Mouse (Mus musculus): ENCODE results near the gene Vmn2r81. TPM values are rescaled to one million over a fixed set of nuclear protein-coding genes. Genes with fewer than 3 reads are reported as not detected.
"Not testable (repeated sequence)": the region's sequence is repeated elsewhere in the genome, so short reads cannot be mapped to it uniquely, and the experiment has no call there.

Vmn2r81 gene
- total RNA-seq (2022) = not detected

GRCm38 (mm10) chr10:79247392-79247791, at the start of gene Vmn2r81:
Gene Vmn2r81 (plus strand): TSS chr10:79247692.
- not testable (repeated sequence) for DNase-seq (ENCODE audit: low spot score)

GRCm38 (mm10) chr10:79199973-79200372, 47.5 kb upstream of the Vmn2r81 start:
- DNase-seq (ENCODE audit: low spot score) = not testable (repeated sequence)

- no peak for DNase-seq (ENCODE audit: low spot score)
Measured at GRCm38 (mm10) chr10:79220432-79220831, 27.1 kb upstream of the Vmn2r81 start.

GRCm38 (mm10) chr10:79221606-79222005, 25.9 kb upstream of the Vmn2r81 start:
- DNase-seq (ENCODE audit: low spot score) = no peak

- no peak for DNase-seq (ENCODE audit: low spot score)
Measured at GRCm38 (mm10) chr10:79222214-79222613, 25.3 kb upstream of the Vmn2r81 start.

- not testable (repeated sequence) for DNase-seq (ENCODE audit: low spot score)
Measured at GRCm38 (mm10) chr10:79322033-79322736, 74.7 kb downstream of the Vmn2r81 start.

- no peak for DNase-seq (ENCODE audit: low spot score)
Measured at GRCm38 (mm10) chr10:79322737-79323086, 75.2 kb downstream of the Vmn2r81 start.

Other genes starting within 250 kb of the Vmn2r81 start
- gene Olfr1351, start 235.2 kb upstream of the Vmn2r81 start, total RNA-seq (2022) = not detected
- not detected for gene Olfr57, start 219.0 kb upstream of the Vmn2r81 start, total RNA-seq (2022)
- gene 2610008E11Rik, start 150.1 kb upstream of the Vmn2r81 start, total RNA-seq (2022) = 10 to 100 TPM; 11.5 to 13.3 (median 12.3) TPM
- not detected for gene Vmn2r80, start 98.9 kb upstream of the Vmn2r81 start, total RNA-seq (2022)
- gene Vmn2r82, start 108.8 kb downstream of the Vmn2r81 start, total RNA-seq (2022) = not detected
- gene Vmn2r83, start 221.0 kb downstream of the Vmn2r81 start, total RNA-seq (2022) = not detected